Mouse (Mus musculus) Patski (cell line): ENCODE measurements at regions not wholly inside any gene's neighbourhood (a gene's known extent, or its start where the extent isn't known, plus 50 kb on each side); places are given as distances from the start of the nearest gene placed in this dataset.
A peak's percentile ranks its signal among the peaks of the same experiment; 100 is the strongest.

ENCODE experiments used
- ATAC-seq: fragments of 100-300 bp; one replicate; pipeline ENCODE4 v1.8.0; 2021
- CTCF ChIA-PET: fragments of 350-600 bp; sonication (Branson Sonifier 250); formaldehyde crosslinking; loops from one replicate; lab custom pipeline; 2022; ENCODE audit warnings: inconsistent platforms; lab: Charles Lee
- POLR2A ChIA-PET: fragments of 350-600 bp; sonication (Branson Sonifier 250); formaldehyde crosslinking; loops from one replicate; lab custom pipeline; 2022; ENCODE audit warnings: antibody characterized with exemption, inconsistent platforms; lab: Charles Lee
- DNase-seq: peaks from one replicate; pipeline ENCODE4 v3.0.0-alpha.2; 2011; ENCODE audit warnings: low read depth, low spot score
- H3K27me3 ChIP-seq: fragments of 371-371 bp; one replicate; pipeline ENCODE4 v1.5.1; 2021
- CTCF ChIP-seq: fragments of 100-300 bp; IDR thresholded peaks from one replicate; pipeline ENCODE4 v1.5.1; 2021
- in situ Hi-C: fragments of 300-500 bp; cut with MboI; formaldehyde crosslinking; loops from 3 replicates; pipeline ENCODE4 v1.11.1; 2018; ENCODE audit warnings: low pct_unique_long_range_greater_than_20kb, mixed read lengths

DNA sequence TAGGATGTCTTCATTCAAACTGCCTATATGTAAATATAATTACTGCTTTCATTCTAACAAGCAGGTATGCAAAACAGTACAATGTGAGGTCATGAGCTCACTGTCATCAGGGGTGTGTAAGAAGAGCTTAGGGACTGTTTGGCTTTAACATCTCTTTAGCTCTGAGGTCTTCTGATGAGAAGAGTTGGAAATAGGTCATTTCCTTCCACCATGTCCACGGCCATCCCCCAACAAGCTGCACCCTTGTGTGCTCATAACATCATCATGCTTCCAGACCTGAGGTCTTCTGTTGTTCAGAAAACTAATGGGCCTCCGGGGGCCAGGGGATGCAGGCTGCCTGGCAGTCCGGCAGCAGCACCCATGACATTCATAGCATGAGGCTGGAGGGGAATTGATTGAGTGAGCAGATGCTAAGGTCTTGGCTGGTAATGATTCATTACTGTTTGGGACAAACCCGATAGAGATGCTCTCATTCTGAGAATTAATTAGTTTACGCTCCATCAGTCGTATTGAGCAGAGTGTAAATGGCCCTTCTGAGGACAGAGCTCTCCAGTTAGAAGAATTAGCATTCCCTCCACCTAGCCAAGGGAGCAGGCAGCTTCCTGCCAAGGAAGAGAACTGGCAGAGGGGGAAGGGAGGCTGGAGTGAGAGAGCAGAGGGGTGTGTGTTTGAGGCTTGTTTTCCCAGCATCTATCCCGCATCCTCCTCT lies 64.0 kb downstream of the Rps24 start:
- DNase-seq (no peak), ATAC-seq (no peak)
- TF ChIP-seq CTCF: no peak
- in situ Hi-C loops: no loop called here
- CTCF ChIA-PET: no interaction called here
- POLR2A ChIA-PET: no interaction called here
- H3K27me3 ChIP-seq: peaks cover 29% of the 10 kb centered on the region

DNA sequence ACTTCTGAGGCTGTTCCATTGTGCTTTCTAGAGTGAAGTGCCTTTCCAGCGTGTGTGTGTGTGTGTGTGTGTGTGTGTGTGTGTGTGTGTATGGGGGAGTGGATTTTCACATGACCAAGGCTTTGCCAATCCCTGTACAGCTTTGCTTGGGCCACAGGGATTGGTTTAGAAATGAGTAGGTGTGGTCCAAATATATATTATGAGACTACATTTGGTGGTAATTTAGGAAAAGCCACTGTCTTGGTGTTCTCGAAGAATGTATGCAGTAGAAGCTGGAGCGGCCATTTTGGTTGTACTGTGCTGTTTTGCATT lies 64.5 kb downstream of the Rps24 start:
- POLR2A ChIA-PET: no interaction called here
- peaks cover 26% of the 10 kb centered on the region for H3K27me3 ChIP-seq
- no peak for DNase-seq
- CTCF ChIA-PET: no interaction called here
- in situ Hi-C loops: no loop called here
- no peak for TF ChIP-seq CTCF
- no peak for ATAC-seq

DNA sequence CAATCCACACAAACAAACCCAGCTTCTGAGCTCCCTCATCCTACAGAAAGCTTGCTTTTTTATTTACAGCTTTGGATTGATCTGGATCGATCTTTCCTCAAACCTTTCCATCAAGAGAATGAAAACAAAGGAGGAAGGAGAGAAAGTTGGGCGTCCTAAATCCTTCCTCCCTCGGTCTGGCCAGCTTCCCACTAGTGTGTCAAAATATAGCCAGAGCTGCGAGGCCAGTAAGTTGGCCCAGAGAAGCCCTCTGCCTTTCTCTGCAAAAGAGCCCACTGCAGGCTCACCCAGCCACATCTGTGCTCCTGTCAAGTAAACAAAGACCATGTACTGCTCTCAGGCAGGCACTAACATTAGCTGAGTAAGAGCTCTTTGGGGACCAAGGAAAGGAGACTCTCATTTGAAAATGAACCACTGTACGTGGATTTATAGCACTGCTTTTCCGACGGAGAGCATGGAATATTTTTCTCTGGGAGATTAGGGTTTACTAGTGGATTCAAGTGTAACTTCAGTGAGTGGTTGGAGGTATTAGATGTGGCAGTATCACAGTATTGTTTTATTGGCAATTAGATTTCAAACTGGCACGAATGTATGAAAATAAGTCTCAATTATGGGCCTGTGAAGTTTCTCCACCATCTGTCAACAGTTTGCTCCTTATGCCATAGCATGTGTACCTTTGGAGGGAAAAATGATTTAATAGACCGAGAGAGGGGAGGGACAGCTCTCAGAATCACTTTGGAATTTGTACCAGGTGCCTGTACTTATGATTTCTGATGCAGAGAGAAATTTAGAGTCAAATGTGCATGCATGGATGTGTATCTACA lies 78.1 kb downstream of the Rps24 start:
- ChIA-PET CTCF (no interaction called here), POLR2A (no interaction called here)
- in situ Hi-C loops: no loop called here
- peaks cover 30% of the 10 kb centered on the region for H3K27me3 ChIP-seq
- TF ChIP-seq CTCF: no peak
- ATAC-seq (no peak), DNase-seq (no peak)

DNA sequence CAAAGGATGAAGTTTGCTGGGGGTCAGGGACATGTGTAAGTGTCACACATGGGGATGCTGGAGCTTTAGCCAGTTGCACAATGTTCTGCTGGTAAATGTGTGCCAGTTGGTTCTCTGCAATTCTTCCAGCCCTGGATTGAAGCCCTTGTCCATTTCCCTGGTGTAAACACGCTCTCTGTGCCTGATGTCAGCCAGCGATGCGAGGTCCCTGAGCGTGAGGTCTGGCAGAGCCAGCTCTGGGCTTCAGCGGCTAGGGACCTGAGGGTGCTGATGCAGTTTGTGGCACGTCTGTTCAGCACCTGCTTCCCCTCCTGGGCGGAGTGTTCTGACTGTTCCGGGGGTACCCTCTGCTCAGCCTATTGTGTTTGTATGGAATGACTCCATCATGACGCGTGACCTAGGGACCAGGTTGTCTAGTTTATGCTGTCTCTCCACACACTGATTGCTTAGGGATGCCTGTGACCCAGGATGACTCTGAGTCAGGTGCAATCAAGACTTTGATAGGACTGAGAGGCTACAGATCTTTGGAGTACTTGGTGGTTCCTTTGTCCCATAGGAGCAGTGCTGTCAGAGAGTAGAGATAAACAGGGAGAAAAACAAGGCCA lies 78.9 kb downstream of the Rps24 start:
- TF ChIP-seq CTCF: no peak

DNA sequence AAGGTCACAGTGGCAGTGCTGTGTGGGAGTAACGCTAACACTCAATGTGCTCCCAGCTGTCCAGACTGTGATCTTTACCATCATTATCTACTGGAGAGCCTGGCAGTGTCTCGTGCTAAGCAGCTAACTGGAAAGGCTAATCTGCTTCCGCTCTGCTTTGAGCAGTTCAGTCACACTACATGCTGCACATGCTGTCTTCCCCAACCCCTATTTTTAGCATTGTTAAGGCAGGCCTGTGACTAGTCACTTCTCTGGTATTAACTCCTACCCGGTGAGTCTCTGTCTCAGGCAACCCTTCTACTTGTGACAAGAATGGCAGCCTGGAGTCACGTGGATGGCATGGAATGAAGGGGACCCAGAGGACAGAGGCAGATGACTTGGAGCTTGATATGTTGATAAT lies 88.2 kb downstream of the Rps24 start:
- CTCF ChIA-PET: interaction anchor here (1.0 kb wide), 1 partner anchor 9 kb away, joined by 3 read pairs; no protein-coding TSS in a partner anchor
- ATAC-seq: no peak
- no peak for DNase-seq
- peaks cover 42% of the 10 kb centered on the region for H3K27me3 ChIP-seq
- in situ Hi-C loops: no loop called here
- no peak for TF ChIP-seq CTCF
- POLR2A ChIA-PET: no interaction called here

More for the DNA sequence above, 78.9 kb downstream of the Rps24 start:
- H3K27me3 ChIP-seq: peaks cover 39% of the 10 kb centered on the region
- DNase-seq: no peak
- no peak for ATAC-seq
- ChIA-PET CTCF (interaction anchor here (0.9 kb wide), 1 partner anchor 9 kb away, joined by 3 read pairs; no protein-coding TSS in a partner anchor), POLR2A (no interaction called here)
- in situ Hi-C loops: no loop called here

DNA sequence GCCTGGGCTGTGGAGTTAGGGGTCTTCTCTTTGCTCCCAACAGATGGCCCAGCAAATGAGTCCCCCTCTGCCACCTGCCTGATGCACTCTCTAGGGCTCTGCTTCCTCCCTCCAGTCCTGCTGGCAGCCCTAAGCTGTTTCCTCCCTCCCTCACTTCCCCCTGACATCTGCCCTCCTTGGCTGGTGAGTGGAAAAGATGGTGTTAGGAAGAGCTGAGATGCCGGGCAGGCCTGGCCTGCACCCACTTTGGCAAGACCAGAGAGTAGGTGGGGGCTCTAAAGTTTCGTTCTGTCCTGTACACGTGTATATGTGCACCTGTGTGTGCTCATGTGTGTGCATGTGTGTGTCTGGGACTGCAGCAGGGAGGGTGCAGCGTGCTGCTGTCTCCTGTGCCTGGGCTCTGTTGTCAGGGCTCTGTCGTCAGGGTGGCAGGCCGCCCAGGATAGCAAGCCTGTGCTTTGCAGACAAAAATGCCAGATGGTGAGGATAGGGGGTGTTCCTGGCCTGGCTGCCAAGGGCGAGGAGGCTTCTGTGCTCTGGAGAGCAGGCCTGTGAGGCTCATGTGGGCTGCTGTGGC lies 91.7 kb downstream of the Rps24 start:
- ATAC-seq (no peak), DNase-seq (no peak)
- H3K27me3 ChIP-seq: peaks cover 22% of the 10 kb centered on the region
- CTCF ChIA-PET: no interaction called here
- TF ChIP-seq CTCF: no peak
- POLR2A ChIA-PET: no interaction called here
- in situ Hi-C loops: no loop called here

DNA sequence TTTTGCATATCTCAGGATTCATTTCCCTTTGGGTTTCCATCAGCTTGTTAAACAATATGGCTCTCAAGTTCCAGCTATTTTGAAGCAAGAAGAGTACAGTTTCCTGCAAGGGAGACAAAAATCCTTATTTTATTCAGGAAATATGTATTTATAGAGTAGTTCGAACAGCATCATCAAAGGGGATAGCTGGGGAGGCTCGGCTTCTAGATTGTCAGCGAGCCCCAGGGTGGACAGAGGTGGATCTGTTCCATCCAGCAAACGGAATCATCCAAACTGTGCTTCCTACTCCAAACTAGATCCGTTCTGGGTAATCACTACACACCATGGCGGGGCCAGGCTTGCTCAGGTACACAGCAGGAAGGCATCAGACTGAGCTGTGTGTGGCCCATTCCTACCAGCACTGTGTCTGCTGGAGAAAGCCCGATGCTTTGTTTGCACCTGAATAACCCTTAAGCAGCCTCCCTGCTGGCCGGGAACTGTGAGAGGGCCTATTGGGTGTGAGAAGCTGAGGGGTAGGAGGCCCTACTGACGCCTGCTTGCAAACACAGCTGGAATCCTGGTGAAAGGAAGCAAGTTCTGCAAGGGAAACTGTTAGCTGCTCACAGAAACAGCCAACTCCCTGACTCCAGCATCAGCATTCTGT lies 92.3 kb downstream of the Rps24 start:
- peaks cover 18% of the 10 kb centered on the region for H3K27me3 ChIP-seq
- DNase-seq: no peak
- ATAC-seq: no peak
- ChIA-PET POLR2A (no interaction called here), CTCF (no interaction called here)
- in situ Hi-C loops: no loop called here
- no peak for TF ChIP-seq CTCF

DNA sequence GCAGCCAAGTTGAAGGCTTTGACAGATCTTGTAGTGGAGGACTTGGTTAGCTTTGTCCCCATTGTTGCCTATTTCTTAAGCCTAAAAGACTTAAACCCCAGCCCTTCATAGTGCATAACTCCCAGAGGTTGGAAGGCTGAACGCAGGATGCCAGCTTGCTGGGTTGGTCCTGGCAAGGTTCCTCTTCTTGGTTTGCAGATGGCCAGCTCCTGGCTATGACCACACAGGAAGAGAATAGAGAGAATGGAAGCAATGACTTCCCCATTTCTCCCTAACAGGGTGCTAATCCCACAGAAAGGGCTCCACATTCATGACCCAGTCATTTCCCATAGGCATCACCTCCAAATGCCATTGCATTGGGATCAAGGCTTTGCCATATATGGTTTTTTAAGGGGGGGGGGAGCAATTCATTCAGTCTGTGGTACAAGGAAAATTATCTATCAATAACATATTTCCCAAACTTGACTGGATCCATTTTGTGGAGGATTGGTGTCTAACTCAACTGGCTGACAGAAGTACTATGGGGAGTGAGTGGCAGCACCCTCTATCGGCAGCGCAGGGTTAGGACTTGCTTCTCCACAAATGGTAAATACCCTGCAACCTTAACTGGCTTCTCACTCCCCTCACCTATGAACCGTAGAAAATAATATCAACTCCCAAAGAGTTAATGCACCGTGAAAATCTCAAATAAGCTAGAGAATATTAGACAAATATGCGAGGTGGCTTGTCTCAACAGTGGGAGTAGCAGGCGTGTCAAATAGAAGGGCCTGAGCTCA lies 99.4 kb downstream of the Rps24 start:
- no peak for ATAC-seq
- in situ Hi-C loops: no loop called here
- POLR2A ChIA-PET: no interaction called here
- no peak for DNase-seq
- TF ChIP-seq CTCF: peak; percentile 51
- H3K27me3 ChIP-seq: peaks cover 12% of the 10 kb centered on the region
- CTCF ChIA-PET: interaction anchor here (0.7 kb wide), 1 partner anchor 8 kb away, joined by 3 read pairs; no protein-coding TSS in a partner anchor

DNA sequence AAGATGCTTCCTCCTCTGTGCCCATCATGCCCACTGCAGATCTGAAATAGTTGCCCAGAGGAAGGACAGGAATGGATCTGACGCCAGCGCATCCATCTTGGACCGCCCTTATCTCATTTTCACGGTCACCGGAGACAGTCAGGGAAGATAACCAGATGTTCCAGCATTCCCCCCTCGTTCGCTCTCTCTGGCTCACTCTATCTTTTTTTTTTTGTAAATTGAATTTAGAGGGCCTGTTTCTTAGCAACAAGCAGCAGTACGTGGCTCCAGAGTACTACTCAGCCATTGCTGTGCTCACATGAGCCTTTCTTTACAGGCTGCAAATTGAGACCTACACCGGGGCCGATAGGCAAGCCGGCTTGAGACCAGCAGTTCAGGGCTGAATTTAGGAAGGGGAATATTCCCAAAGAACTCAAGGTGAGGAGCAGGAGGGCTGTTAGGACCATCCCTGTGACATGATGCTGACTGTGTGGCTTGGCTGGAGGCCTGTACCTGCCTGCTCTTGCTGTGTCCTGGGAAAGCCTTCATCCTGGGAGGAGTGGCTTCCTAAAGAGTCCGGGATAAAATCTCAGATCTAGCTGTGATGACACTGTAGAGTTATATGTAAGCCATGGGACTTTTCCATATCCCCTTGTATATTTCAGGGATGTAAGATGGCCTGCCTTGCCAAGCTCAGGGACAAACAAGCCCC lies 100.2 kb downstream of the Rps24 start:
- CTCF ChIA-PET: interaction anchor here (1.1 kb wide), 1 partner anchor 29 kb away, joined by 3 read pairs; no protein-coding TSS in a partner anchor
- no peak for ATAC-seq
- in situ Hi-C loops: no loop called here

More for the DNA sequence above, 100.2 kb downstream of the Rps24 start:
- POLR2A ChIA-PET: no interaction called here
- H3K27me3 ChIP-seq: peaks cover 14% of the 10 kb centered on the region
- TF ChIP-seq CTCF: no peak
- no peak for DNase-seq
